Mouse (Mus musculus) ovary, postnatal 10 days (tissue): ENCODE measurements around the gene Tshz2.
A peak's percentile ranks its signal among the peaks of the same experiment; 100 is the strongest.

Source experiments
- DNase-seq: peaks from one replicate; pipeline ENCODE4 v3.0.0; 2022; ENCODE audit warnings: low spot score

Gene Tshz2

GRCm38 (mm10) chr2:169699862-169700511 is 67.2 kb downstream of the Tshz2 start:
- peak; percentile 29 for DNase-seq

- DNase-seq: no peak
Measured at GRCm38 (mm10) chr2:169702725-169703486, 70.1 kb downstream of the Tshz2 start.

- no peak for DNase-seq
Measured at GRCm38 (mm10) chr2:169721793-169722326, 89.0 kb downstream of the Tshz2 start.

- DNase-seq: no peak
Measured at GRCm38 (mm10) chr2:169722341-169722740, 89.5 kb downstream of the Tshz2 start.

- DNase-seq: no peak
Measured at GRCm38 (mm10) chr2:169723645-169724462, 91.0 kb downstream of the Tshz2 start.

GRCm38 (mm10) chr2:169728651-169729280 is 96.0 kb downstream of the Tshz2 start:
- DNase-seq: no peak

GRCm38 (mm10) chr2:169730551-169730996 is 97.8 kb downstream of the Tshz2 start:
- DNase-seq: no peak

- no peak for DNase-seq
Measured at GRCm38 (mm10) chr2:169734053-169734452, 101.2 kb downstream of the Tshz2 start.

GRCm38 (mm10) chr2:169735475-169736406 is 102.9 kb downstream of the Tshz2 start:
- no peak for DNase-seq

- DNase-seq: no peak
Measured at GRCm38 (mm10) chr2:169740996-169741395, 108.2 kb downstream of the Tshz2 start.

- DNase-seq: no peak
Measured at GRCm38 (mm10) chr2:169742791-169743190, 110.0 kb downstream of the Tshz2 start.

GRCm38 (mm10) chr2:169743294-169743693 is 110.5 kb downstream of the Tshz2 start:
- DNase-seq: no peak

- no peak for DNase-seq
Measured at GRCm38 (mm10) chr2:169743910-169744309, 111.1 kb downstream of the Tshz2 start.

GRCm38 (mm10) chr2:169747114-169747642 is 114.4 kb downstream of the Tshz2 start:
- no peak for DNase-seq

- DNase-seq: no peak
Measured at GRCm38 (mm10) chr2:169749331-169749945, 116.6 kb downstream of the Tshz2 start.

GRCm38 (mm10) chr2:169750574-169751491 is 118.0 kb downstream of the Tshz2 start:
- DNase-seq: no peak

- DNase-seq: no peak
Measured at GRCm38 (mm10) chr2:169752126-169752525, 119.3 kb downstream of the Tshz2 start.

GRCm38 (mm10) chr2:169753432-169753831 is 120.6 kb downstream of the Tshz2 start:
- no peak for DNase-seq

- DNase-seq: no peak
Measured at GRCm38 (mm10) chr2:169755091-169755490, 122.3 kb downstream of the Tshz2 start.
